Mouse (Mus musculus): Measurements from ENCODE around the gene Gm9049.
"Not testable (repeated sequence)": the region's sequence is repeated elsewhere in the genome, so short reads cannot be mapped to it uniquely, and the experiment has no call there.

The Gm9049 gene

GRCm38 (mm10) chr10:118354005-118354404 lies at the start of gene Gm9049:
Gm9049 (minus strand) TSS chr10:118354105.
- DNase-seq (ENCODE audit: low read depth in 2 of 2, low spot score in 2 of 2), result not testable (repeated sequence)

- DNase-seq (ENCODE audit: low read depth in 2 of 2, low spot score in 2 of 2), result no peak
These were observed 46.0 kb upstream of the Gm9049 start for GRCm38 (mm10) chr10:118399917-118400316.

- DNase-seq (ENCODE audit: low read depth in 2 of 2, low spot score in 2 of 2), result peak; percentile 71 to 79
These were observed 16.5 kb upstream of the Gm9049 start for GRCm38 (mm10) chr10:118370443-118370842.

- no peak for DNase-seq (ENCODE audit: low read depth in 2 of 2, low spot score in 2 of 2)
These were observed 15.6 kb upstream of the Gm9049 start for GRCm38 (mm10) chr10:118369518-118369917.

GRCm38 (mm10) chr10:118348579-118348978 lies 5.3 kb downstream of the Gm9049 start, which contains the start of gene Gm9048:
Gm9048 (minus strand) TSS chr10:118348679.
- DNase-seq (ENCODE audit: low read depth in 2 of 2, low spot score in 2 of 2), result not testable (repeated sequence)

- DNase-seq (ENCODE audit: low read depth in 2 of 2, low spot score in 2 of 2), result not testable (repeated sequence)
These were observed 10.8 kb downstream of the Gm9049 start, which contains the start of gene Gm9046 for GRCm38 (mm10) chr10:118343155-118343554. Gm9046 (minus strand) TSS chr10:118343255.

GRCm38 (mm10) chr10:118337731-118338130 lies 16.2 kb downstream of the Gm9049 start, which contains the start of gene Gm9045:
Gm9045 (minus strand) TSS chr10:118337831.
- DNase-seq (ENCODE audit: low read depth in 2 of 2, low spot score in 2 of 2), result not testable (repeated sequence)

GRCm38 (mm10) chr10:118332308-118332707 lies 21.6 kb downstream of the Gm9049 start, which contains the start of gene Gm9044:
Gm9044 (minus strand) TSS chr10:118332408.
- not testable (repeated sequence) for DNase-seq (ENCODE audit: low read depth in 2 of 2, low spot score in 2 of 2)

GRCm38 (mm10) chr10:118326869-118327268 lies 27.0 kb downstream of the Gm9049 start, which contains the start of gene Gm9040:
Gm9040 (minus strand) TSS chr10:118326969.
- not testable (repeated sequence) for DNase-seq (ENCODE audit: low read depth in 2 of 2, low spot score in 2 of 2)

GRCm38 (mm10) chr10:118319024-118319423 lies 34.9 kb downstream of the Gm9049 start:
- DNase-seq (ENCODE audit: low read depth in 2 of 2, low spot score in 2 of 2), result no peak

GRCm38 (mm10) chr10:118302133-118302532 lies 51.8 kb downstream of the Gm9049 start:
- not testable (repeated sequence) for DNase-seq (ENCODE audit: low read depth in 2 of 2, low spot score in 2 of 2)
